Mouse (Mus musculus): ENCODE data around the gene Aipl1. TPM values are rescaled to one million over a fixed set of nuclear protein-coding genes. Genes with fewer than 3 reads are reported as not detected.
A peak's percentile ranks its signal among the peaks of the same experiment; 100 is the strongest.

The Aipl1 gene
- total and polyA plus RNA-seq, 3 experiments: 0.39 to 0.58 TPM; not detected in 1

DNA sequence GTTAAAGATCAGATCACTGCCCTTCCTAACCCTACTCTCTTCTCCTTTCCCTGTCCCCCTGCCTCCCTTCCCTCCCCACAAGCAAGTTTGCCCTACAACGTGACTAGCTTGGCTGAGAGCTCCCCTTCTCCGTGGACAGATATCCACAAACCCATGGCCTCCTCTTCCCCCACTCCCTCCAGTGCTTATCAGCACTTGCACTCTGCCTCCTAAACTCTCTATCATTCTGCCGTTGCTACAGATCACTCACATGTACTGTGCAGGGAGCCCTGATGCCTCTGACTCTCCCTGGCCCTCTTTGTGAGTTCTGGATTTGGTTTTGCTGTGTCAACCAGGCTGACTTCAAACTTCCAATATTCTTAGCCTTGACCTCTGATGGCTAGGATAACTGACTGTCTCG, 16.3 kb downstream of the Aipl1 start (continued):
- no peak for TF ChIP-seq GABPA (IDR thresholded peaks at IDR 0.05; ENCODE audit: low read depth, low read length)
- no peak for TF ChIP-seq POLR2A (IDR thresholded peaks at IDR 0.05; ENCODE audit: control insufficient read depth in 1 of 2, insufficient read depth in 1 of 2, low read depth in 1 of 2, low read length in 2 of 2, poor library complexity in 1 of 2)
- TF ChIP-seq USF1 (IDR thresholded peaks at IDR 0.05; ENCODE audit: low read depth, low read length): no peak
- no peak for TF ChIP-seq ZKSCAN1 (IDR thresholded peaks at IDR 0.05; ENCODE audit: low read depth, low read length)
- TF ChIP-seq RCOR1 (IDR thresholded peaks at IDR 0.05; ENCODE audit: low read depth, low read length): no peak
- no peak; the same call in 1 of the 2 replicates for TF ChIP-seq ETS1 (IDR thresholded peaks at IDR 0.05; ENCODE audit: low read depth, low read length)
- no peak for TF ChIP-seq TAL1 (IDR thresholded peaks at IDR 0.05; ENCODE audit: low read length)
- no peak for TF ChIP-seq POLR2AphosphoS5 (IDR thresholded peaks at IDR 0.05; ENCODE audit: borderline replicate concordance, low read depth, low read length)
- TF ChIP-seq ZMIZ1 (IDR thresholded peaks at IDR 0.05; ENCODE audit: low read depth, low read length): no peak
- no peak for TF ChIP-seq ZC3H11A (IDR thresholded peaks at IDR 0.05; ENCODE audit: low read depth, low read length)
- 0 out of 2 replicates have a peak, but pooled peaks have one; percentile 35 for TF ChIP-seq MAZ (IDR thresholded peaks at IDR 0.05; ENCODE audit: low read depth, low read length)
- no peak for TF ChIP-seq E2F4 (IDR thresholded peaks at IDR 0.05; ENCODE audit: borderline replicate concordance, low read depth, low read length)
- no peak for TF ChIP-seq MAFK (IDR thresholded peaks at IDR 0.05; ENCODE audit: borderline replicate concordance, low read depth, low read length)
- no peak for TF ChIP-seq CHD1 (IDR thresholded peaks at IDR 0.05; ENCODE audit: low read depth, low read length)
- 0 out of 2 replicates have a peak, but pooled peaks have one; percentile 23 for TF ChIP-seq TBP (IDR thresholded peaks at IDR 0.05; ENCODE audit: low read depth, low read length)
- TF ChIP-seq BHLHE40 (IDR thresholded peaks at IDR 0.05; ENCODE audit: borderline replicate concordance, low read depth, low read length): 0 out of 2 replicates have a peak, but pooled peaks have one; percentile 43
- no peak for TF ChIP-seq RAD21 (IDR thresholded peaks at IDR 0.05; ENCODE audit: low read depth, low read length)
- TF ChIP-seq KAT2A (conservative IDR thresholded peaks at IDR 0.05; ENCODE audit: low read depth, low read length): no peak

DNA sequence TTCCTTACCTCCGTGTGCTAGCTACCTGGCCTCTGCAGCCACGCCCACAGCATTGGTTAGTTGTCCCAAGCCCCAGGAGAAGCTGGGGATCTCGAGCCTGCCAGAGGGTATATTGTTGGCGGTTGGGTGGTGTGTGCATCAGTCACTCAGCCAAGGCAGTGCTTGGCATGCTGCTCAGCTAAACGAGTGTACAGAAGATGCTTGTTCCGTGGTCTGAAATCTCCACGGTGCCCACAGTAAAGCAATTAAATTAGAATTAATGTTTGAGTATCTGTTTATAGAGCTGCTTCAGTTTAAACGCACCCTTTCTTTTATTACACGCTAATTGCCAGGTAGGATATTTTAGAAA, 20.1 kb downstream of the Aipl1 start:
- Histone ChIP-seq H3K27me3 (ENCODE audit: control insufficient read depth in 1 of 2, insufficient read depth in 2 of 2, low read length in 2 of 2) (no peaks in the 10 kb centered on the region), H3K27ac (ENCODE audit: control insufficient read depth, low read depth, low read length) (no peak overlapping the region), H3K9ac (ENCODE audit: control insufficient read depth, low read depth, low read length, poor library complexity, severe bottlenecking) (no peak overlapping the region), H3K9me3 (replicated peaks; ENCODE audit: insufficient read depth, low read length) (no peaks in the 10 kb centered on the region), H3K4me3 (ENCODE audit: control insufficient read depth in 1 of 2, insufficient read depth in 1 of 2, low read depth in 2 of 2, low read length in 2 of 2) (no peak overlapping the region), H3K79me2 (ENCODE audit: control insufficient read depth, insufficient read depth, low read length, poor library complexity) (no peaks in the 10 kb centered on the region), H3K4me1 (ENCODE audit: control insufficient read depth in 1 of 2, insufficient read depth in 2 of 2, low read length in 2 of 2) (peaks cover 5 to 15% of the 10 kb centered on the region in 2 experiments), H3K36me3 (ENCODE audit: control insufficient read depth in 1 of 2, insufficient read depth in 2 of 2, low read length in 2 of 2) (peaks cover 0 to 3% of the 10 kb centered on the region in 2 experiments; a peak in 2 of 4 replicates)
- TF ChIP-seq GABPA (IDR thresholded peaks at IDR 0.05; ENCODE audit: low read depth, low read length) (no peak), TCF12 (IDR thresholded peaks at IDR 0.05; ENCODE audit: low read depth, low read length) (no peak), CTCF (IDR thresholded peaks at IDR 0.05 in 2 of 3, conservative IDR thresholded peaks at IDR 0.05 in 1 of 3; ENCODE audit: control insufficient read depth in 1 of 3, insufficient read depth in 1 of 3, low read depth in 2 of 3, low read length in 3 of 3, poor library complexity in 1 of 3, severe bottlenecking in 1 of 3) (no peak), TBP (IDR thresholded peaks at IDR 0.05; ENCODE audit: low read depth, low read length) (no peak), UBTF (IDR thresholded peaks at IDR 0.05; ENCODE audit: borderline replicate concordance, insufficient read depth, low read depth, low read length) (no peak), MYB (IDR thresholded peaks at IDR 0.05; ENCODE audit: low read depth, low read length) (no peak), NELFE (IDR thresholded peaks at IDR 0.05; ENCODE audit: low read depth, low read length) (no peak), POLR2AphosphoS2 (IDR thresholded peaks at IDR 0.05; ENCODE audit: low read length) (no peak), POLR2A (IDR thresholded peaks at IDR 0.05; ENCODE audit: control insufficient read depth in 1 of 2, insufficient read depth in 1 of 2, low read depth in 1 of 2, low read length in 2 of 2, poor library complexity in 1 of 2) (no peak), RCOR1 (IDR thresholded peaks at IDR 0.05; ENCODE audit: low read depth, low read length) (no peak), E2F4 (IDR thresholded peaks at IDR 0.05; ENCODE audit: borderline replicate concordance, low read depth, low read length) (no peak), MAFK (IDR thresholded peaks at IDR 0.05; ENCODE audit: borderline replicate concordance, low read depth, low read length) (no peak), RAD21 (IDR thresholded peaks at IDR 0.05; ENCODE audit: low read depth, low read length) (no peak), ZNF384 (IDR thresholded peaks at IDR 0.05; ENCODE audit: low read depth, low read length) (no peak), SIN3A (IDR thresholded peaks at IDR 0.05; ENCODE audit: low read length) (no peak), EP300 (IDR thresholded peaks at IDR 0.05; ENCODE audit: low read depth in 1 of 2, low read length in 2 of 2) (no peak)
- DNase-seq (ENCODE audit: low read depth, low spot score): no peak
